Mouse (Mus musculus): ENCODE data around the gene R3hdm4. TPM values are rescaled to one million over a fixed set of nuclear protein-coding genes. Genes with fewer than 3 reads are reported as not detected.
"Not testable (repeated sequence)": the region's sequence is repeated elsewhere in the genome, so short reads cannot be mapped to it uniquely, and the experiment has no call there.

R3hdm4 gene
- polyA plus RNA-seq (2016; fragmentation: Nextera tagmentation; extraction: Ambion mirVana) = 126 and 154 TPM in 2 replicates

GRCm38 (mm10) chr10:79920958-79921535 is at the start of gene R3hdm4:
Gene R3hdm4, minus strand, starts transcription at chr10:79921208.
- H3K4me3 ChIP-seq = peak within 1 kb of the TSS; percentile 76
- H3K27me3 ChIP-seq (ENCODE audit: low read depth, poor library complexity, severe bottlenecking) = peaks cover 77% of the 10 kb centered on the region
- H3K4me1 ChIP-seq = peaks cover 71% of the 10 kb centered on the region
- 4% methylated on average over 41 of the region's 41 CpGs for WGBS
- no peak within 1 kb of the TSS; the same call in 1 of the 2 replicates for H3K27ac ChIP-seq (replicated peaks)
- H3K36me3 ChIP-seq = no peaks in the 10 kb centered on the region
- DNase-seq (ENCODE audit: low spot score) = no peak
- H3K9me3 ChIP-seq (replicated peaks) = no peaks in the 10 kb centered on the region

- Histone ChIP-seq H3K4me1 (peaks cover 13% of the 10 kb centered on the region), H3K36me3 (peaks cover 51% of the 10 kb centered on the region), H3K27ac (replicated peaks) (peak within 1 kb of the TSS; percentile 52; the same call in 1 of the 2 replicates), H3K4me3 (peak within 1 kb of the TSS; percentile 53), H3K9me3 (replicated peaks) (no peaks in the 10 kb centered on the region), H3K27me3 (ENCODE audit: low read depth, poor library complexity, severe bottlenecking) (peaks cover 67% of the 10 kb centered on the region)
- WGBS = 9% methylated on average over 47 of the region's 47 CpGs
- DNase-seq (ENCODE audit: low spot score) = no peak
These were observed 49.6 kb upstream of the R3hdm4 start, which contains the start of gene Grin3b for GRCm38 (mm10) chr10:79970415-79971182. Gene Grin3b, plus strand, starts transcription at chr10:79970715.

- Histone ChIP-seq H3K27ac (replicated peaks) (no peak overlapping the region), H3K4me3 (no peak overlapping the region), H3K9me3 (replicated peaks) (no peaks in the 10 kb centered on the region), H3K27me3 (ENCODE audit: low read depth, poor library complexity, severe bottlenecking) (peaks cover 63% of the 10 kb centered on the region), H3K36me3 (peaks cover 53% of the 10 kb centered on the region), H3K4me1 (peaks cover 13% of the 10 kb centered on the region)
- no peak for DNase-seq (ENCODE audit: low spot score)
- WGBS = 19% methylated on average over 3 of the region's 3 CpGs
These were observed 48.1 kb upstream of the R3hdm4 start for GRCm38 (mm10) chr10:79969124-79969568.

- Histone ChIP-seq H3K36me3 (peaks cover 57% of the 10 kb centered on the region), H3K9me3 (replicated peaks) (no peaks in the 10 kb centered on the region), H3K27me3 (ENCODE audit: low read depth, poor library complexity, severe bottlenecking) (peaks cover 54% of the 10 kb centered on the region), H3K4me1 (peaks cover 13% of the 10 kb centered on the region), H3K27ac (replicated peaks) (no peak overlapping the region), H3K4me3 (no peak overlapping the region)
- 82% methylated on average over 1 of the region's 1 CpGs for WGBS
- no peak for DNase-seq (ENCODE audit: low spot score)
These were observed 47.2 kb upstream of the R3hdm4 start for GRCm38 (mm10) chr10:79968181-79968580.

- no peak overlapping the region for H3K4me3 ChIP-seq
These were observed 45.9 kb upstream of the R3hdm4 start for GRCm38 (mm10) chr10:79966886-79967400.

GRCm38 (mm10) chr10:79965325-79965724 is 44.3 kb upstream of the R3hdm4 start:
- Histone ChIP-seq H3K9me3 (replicated peaks) (no peaks in the 10 kb centered on the region), H3K4me1 (peaks cover 14% of the 10 kb centered on the region), H3K4me3 (no peak overlapping the region), H3K36me3 (peaks cover 78% of the 10 kb centered on the region), H3K27me3 (ENCODE audit: low read depth, poor library complexity, severe bottlenecking) (peaks cover 25% of the 10 kb centered on the region), H3K27ac (replicated peaks) (no peak overlapping the region)
- no peak for DNase-seq (ENCODE audit: low spot score)
- 90% methylated on average over 5 of the region's 5 CpGs for WGBS

More at GRCm38 (mm10) chr10:79966886-79967400, 45.9 kb upstream of the R3hdm4 start:
- H3K4me1 ChIP-seq = peaks cover 13% of the 10 kb centered on the region
- no peaks in the 10 kb centered on the region for H3K9me3 ChIP-seq (replicated peaks)
- H3K36me3 ChIP-seq = peaks cover 69% of the 10 kb centered on the region
- H3K27me3 ChIP-seq (ENCODE audit: low read depth, poor library complexity, severe bottlenecking) = peaks cover 42% of the 10 kb centered on the region
- DNase-seq (ENCODE audit: low spot score) = no peak
- WGBS = 91% methylated on average over 5 of the region's 5 CpGs
- no peak overlapping the region for H3K27ac ChIP-seq (replicated peaks)

GRCm38 (mm10) chr10:79964727-79965126 is 43.7 kb upstream of the R3hdm4 start:
- Histone ChIP-seq H3K27ac (replicated peaks) (no peak overlapping the region), H3K4me1 (peaks cover 18% of the 10 kb centered on the region), H3K9me3 (replicated peaks) (no peaks in the 10 kb centered on the region), H3K4me3 (no peak overlapping the region), H3K36me3 (peaks cover 78% of the 10 kb centered on the region), H3K27me3 (ENCODE audit: low read depth, poor library complexity, severe bottlenecking) (peaks cover 19% of the 10 kb centered on the region)
- no peak for DNase-seq (ENCODE audit: low spot score)
- 94% methylated on average over 7 of the region's 7 CpGs for WGBS

- H3K4me1 ChIP-seq = peaks cover 38% of the 10 kb centered on the region
- WGBS = 22% methylated on average over 10 of the region's 10 CpGs
- peaks cover 6% of the 10 kb centered on the region; the same call in 1 of the 2 replicates for H3K27me3 ChIP-seq (ENCODE audit: low read depth, poor library complexity, severe bottlenecking)
- H3K36me3 ChIP-seq = peaks cover 47% of the 10 kb centered on the region
- no peaks in the 10 kb centered on the region for H3K9me3 ChIP-seq (replicated peaks)
- H3K27ac ChIP-seq (replicated peaks) = peak overlapping the region; percentile 89
- DNase-seq (ENCODE audit: low spot score) = no peak
- H3K4me3 ChIP-seq = peak overlapping the region; percentile 80
These were observed 39.8 kb upstream of the R3hdm4 start for GRCm38 (mm10) chr10:79960671-79961294.

- H3K4me3 ChIP-seq = peak within 1 kb of the TSS; percentile 80
- no peaks in the 10 kb centered on the region for H3K9me3 ChIP-seq (replicated peaks)
- under 1% methylated on average over 61 of the region's 61 CpGs for WGBS
- peaks cover 14% of the 10 kb centered on the region; the same call in 1 of the 2 replicates for H3K27me3 ChIP-seq (ENCODE audit: low read depth, poor library complexity, severe bottlenecking)
- H3K4me1 ChIP-seq = peaks cover 45% of the 10 kb centered on the region
- peak; percentile 100 for DNase-seq (ENCODE audit: low spot score)
- H3K27ac ChIP-seq (replicated peaks) = peak within 1 kb of the TSS; percentile 89
- peaks cover 39% of the 10 kb centered on the region for H3K36me3 ChIP-seq
These were observed 39.0 kb upstream of the R3hdm4 start, which contains the start of gene Wdr18 for GRCm38 (mm10) chr10:79959847-79960601. Gene Wdr18, plus strand, starts transcription at chr10:79960152.

- WGBS = 35% methylated on average over 10 of the region's 10 CpGs
- peaks cover 33% of the 10 kb centered on the region for H3K36me3 ChIP-seq
- not testable (repeated sequence) for H3K9me3 ChIP-seq (replicated peaks); DNase-seq (ENCODE audit: low spot score)
- H3K27ac ChIP-seq (replicated peaks) = 0 out of 2 replicates have a peak overlapping the region, but pooled peaks have one; percentile 89
- H3K27me3 ChIP-seq (ENCODE audit: low read depth, poor library complexity, severe bottlenecking) = peaks cover 15% of the 10 kb centered on the region; the same call in 1 of the 2 replicates
- peaks cover 46% of the 10 kb centered on the region for H3K4me1 ChIP-seq
- H3K4me3 ChIP-seq = peak overlapping the region; percentile 80
These were observed 38.4 kb upstream of the R3hdm4 start for GRCm38 (mm10) chr10:79959412-79959811.

GRCm38 (mm10) chr10:79958140-79958816 is 37.3 kb upstream of the R3hdm4 start:
- Histone ChIP-seq H3K4me1 (peaks cover 46% of the 10 kb centered on the region), H3K27ac (replicated peaks) (peak overlapping the region; percentile 65), H3K4me3 (peak overlapping the region; percentile 29), H3K27me3 (ENCODE audit: low read depth, poor library complexity, severe bottlenecking) (peaks cover 15% of the 10 kb centered on the region; the same call in 1 of the 2 replicates), H3K36me3 (peaks cover 28% of the 10 kb centered on the region), H3K9me3 (replicated peaks) (no peaks in the 10 kb centered on the region)
- DNase-seq (ENCODE audit: low spot score) = peak; percentile 83
- WGBS = 15% methylated on average over 21 of the region's 21 CpGs

All from midbrain, embryonic 10.5 days (tissue).